Mouse (Mus musculus): ENCODE data around the gene Rpl19. TPM values are rescaled to one million over a fixed set of nuclear protein-coding genes. Genes with fewer than 3 reads are reported as not detected.

The Rpl19 gene
- polyA plus RNA-seq, 1 experiment from 2014 or later, result 1,161 TPM

DNA sequence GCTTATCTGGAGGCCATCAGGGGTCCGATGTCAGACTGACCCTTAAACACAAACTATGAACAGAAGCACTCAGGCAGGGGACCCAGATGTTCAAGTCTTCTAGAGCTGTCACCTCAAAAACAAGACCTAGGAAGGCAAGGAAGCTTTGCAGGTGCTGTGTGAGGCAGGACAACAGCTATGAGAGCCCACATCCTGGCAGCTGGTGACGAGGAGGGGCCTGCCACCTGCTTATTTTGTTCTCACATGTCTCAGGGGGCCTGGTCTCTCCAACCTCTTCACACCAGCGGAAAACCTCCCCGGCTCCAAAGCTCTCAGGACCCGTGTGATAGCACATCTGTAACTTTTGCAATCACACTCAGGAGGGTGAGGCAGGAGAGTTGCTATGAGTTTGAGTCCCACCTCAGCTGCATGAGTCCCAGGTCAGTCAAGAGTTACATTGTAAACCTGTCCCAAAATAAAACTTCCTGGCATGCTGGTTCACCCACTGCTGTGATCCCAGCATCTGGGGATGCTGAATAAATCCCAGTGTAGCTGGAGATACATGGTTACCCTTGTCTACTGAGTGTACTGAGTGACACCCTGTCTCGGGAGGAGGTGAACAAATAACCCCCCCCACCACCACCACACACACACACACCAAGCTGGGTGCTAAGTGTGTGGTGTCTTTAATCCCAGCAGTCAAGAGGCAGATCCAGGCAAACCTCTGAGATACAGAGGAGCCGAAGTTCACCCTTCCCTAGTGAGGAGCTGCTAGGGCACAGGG lies 26.0 kb upstream of the Rpl19 start:
- Histone ChIP-seq H3K9ac (no peak overlapping the region), H3K4me1 (peaks cover 33% of the 10 kb centered on the region), H3K36me3 (peaks cover 25% of the 10 kb centered on the region), H3K27ac (no peak overlapping the region), H3K4me2 (no peak overlapping the region), H3K9me3 (no peaks in the 10 kb centered on the region), H3K27me3 (peaks cover 14% of the 10 kb centered on the region), H3K4me3 (no peak overlapping the region)
- WGBS, result 48% methylated on average over 7 of the region's 7 CpGs
- no peak for ATAC-seq (ENCODE audit: insufficient number of reproducible peaks, insufficient read depth, low FRiP score, low TSS enrichment, low read depth)

GRCm38 (mm10) chr11:98001351-98001824 lies 25.1 kb upstream of the Rpl19 start:
- H3K4me1 ChIP-seq, result peaks cover 33% of the 10 kb centered on the region
- H3K4me2 ChIP-seq, result no peak overlapping the region
- no peak overlapping the region for H3K27ac ChIP-seq
- no peaks in the 10 kb centered on the region for H3K9me3 ChIP-seq
- H3K27me3 ChIP-seq, result peaks cover 14% of the 10 kb centered on the region
- H3K4me3 ChIP-seq, result no peak overlapping the region
- WGBS, result 38% methylated on average over 11 of the region's 11 CpGs
- no peak for ATAC-seq (ENCODE audit: insufficient number of reproducible peaks, insufficient read depth, low FRiP score, low TSS enrichment, low read depth)
- peaks cover 33% of the 10 kb centered on the region for H3K36me3 ChIP-seq
- 0 out of 2 replicates have a peak overlapping the region, but pooled peaks have one; percentile 28 for H3K9ac ChIP-seq

- H3K4me3 ChIP-seq, result no peak overlapping the region
- WGBS, result 58% methylated on average over 6 of the region's 6 CpGs
- H3K4me1 ChIP-seq, result peaks cover 33% of the 10 kb centered on the region
- H3K9me3 ChIP-seq, result no peaks in the 10 kb centered on the region
- 0 out of 2 replicates have a peak overlapping the region, but pooled peaks have one; percentile 21 for H3K9ac ChIP-seq
- no peak overlapping the region for H3K4me2 ChIP-seq
- no peak overlapping the region for H3K27ac ChIP-seq
- H3K27me3 ChIP-seq, result peaks cover 14% of the 10 kb centered on the region
- ATAC-seq (ENCODE audit: insufficient number of reproducible peaks, insufficient read depth, low FRiP score, low TSS enrichment, low read depth), result no peak
- H3K36me3 ChIP-seq, result peaks cover 39% of the 10 kb centered on the region
These were observed 24.5 kb upstream of the Rpl19 start for GRCm38 (mm10) chr11:98001986-98002385.

DNA sequence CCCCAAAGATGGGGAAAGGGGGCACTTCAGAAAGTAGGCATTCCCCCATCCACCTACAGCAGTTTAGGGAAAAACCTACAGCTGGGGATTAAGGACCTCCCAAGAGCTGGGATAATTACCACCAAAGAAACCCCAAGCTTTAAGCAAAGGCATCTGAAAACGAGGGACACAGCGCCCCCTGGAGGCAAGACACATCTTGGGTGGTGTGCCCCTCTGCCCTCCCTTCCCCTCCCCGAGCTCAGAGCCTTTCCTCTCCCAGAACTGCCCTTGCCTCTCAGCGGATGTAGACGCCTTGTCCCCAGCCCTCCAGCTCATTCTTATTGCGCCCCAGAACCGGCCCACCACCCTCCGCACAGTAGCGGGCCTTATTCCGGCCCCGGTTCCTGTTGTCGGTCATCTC lies 23.9 kb upstream of the Rpl19 start:
- no peaks in the 10 kb centered on the region for H3K9me3 ChIP-seq
- peaks cover 14% of the 10 kb centered on the region for H3K27me3 ChIP-seq
- H3K4me2 ChIP-seq, result peak overlapping the region; percentile 14; the same call in 1 of the 2 replicates
- no peak overlapping the region for H3K4me3 ChIP-seq
- H3K27ac ChIP-seq, result no peak overlapping the region
- H3K4me1 ChIP-seq, result peaks cover 33% of the 10 kb centered on the region
- WGBS, result 14% methylated on average over 12 of the region's 12 CpGs
- H3K9ac ChIP-seq, result peak overlapping the region; percentile 51; the same call in 1 of the 2 replicates
- H3K36me3 ChIP-seq, result peaks cover 45% of the 10 kb centered on the region
- no peak for ATAC-seq (ENCODE audit: insufficient number of reproducible peaks, insufficient read depth, low FRiP score, low TSS enrichment, low read depth)

DNA sequence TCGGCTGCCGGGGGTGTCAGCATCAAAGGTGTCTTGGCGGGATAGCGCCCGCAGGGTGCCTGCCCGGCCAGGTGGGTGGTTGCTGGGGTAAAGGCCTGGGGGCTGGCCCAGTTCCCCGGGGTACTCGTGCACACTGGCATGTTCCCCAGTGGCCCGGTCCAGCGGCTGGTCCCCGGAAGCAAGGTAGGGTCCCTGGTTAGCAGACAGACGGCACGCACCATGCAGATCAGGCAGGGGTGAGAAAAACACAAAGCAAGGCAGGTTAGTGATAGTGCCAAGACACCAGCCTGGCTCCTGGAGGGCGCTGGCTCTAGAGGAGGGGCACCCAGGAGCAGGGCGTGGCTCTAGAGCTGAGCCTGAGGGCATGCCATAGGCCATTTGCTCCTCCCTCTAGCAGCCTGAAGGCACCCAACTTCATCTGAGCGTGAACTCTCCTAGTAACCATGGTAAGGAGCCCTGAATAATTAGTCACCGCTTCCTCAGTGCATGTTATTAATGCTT lies 23.3 kb upstream of the Rpl19 start:
- no peak for ATAC-seq (ENCODE audit: insufficient number of reproducible peaks, insufficient read depth, low FRiP score, low TSS enrichment, low read depth)
- Histone ChIP-seq H3K4me3 (no peak overlapping the region), H3K27me3 (peaks cover 14% of the 10 kb centered on the region)

DNA sequence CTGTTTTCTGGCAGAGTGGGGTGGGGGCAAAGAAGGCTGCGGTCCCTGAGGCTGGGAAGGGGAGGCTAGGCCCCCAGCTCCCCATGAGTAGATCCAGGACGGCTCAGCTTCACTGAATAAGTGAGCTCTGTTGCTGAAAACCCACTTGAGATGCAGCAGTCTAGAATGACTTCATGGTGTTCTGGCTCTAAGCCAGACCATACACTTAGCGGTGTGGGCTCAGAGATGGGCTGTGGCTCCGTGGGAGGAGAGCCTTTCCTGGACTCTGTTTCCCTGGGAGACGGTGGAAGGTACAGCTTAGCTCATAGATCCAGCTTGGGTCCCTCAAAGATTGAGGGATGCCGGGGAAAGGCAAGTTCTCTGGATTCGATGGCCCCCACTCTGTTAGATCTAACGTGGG lies 22.3 kb upstream of the Rpl19 start:
- H3K4me2 ChIP-seq, result no peak overlapping the region
- H3K4me3 ChIP-seq, result no peak overlapping the region
- no peaks in the 10 kb centered on the region for H3K9me3 ChIP-seq
- no peak overlapping the region for H3K9ac ChIP-seq
- ATAC-seq (ENCODE audit: insufficient number of reproducible peaks, insufficient read depth, low FRiP score, low TSS enrichment, low read depth), result no peak
- peaks cover 33% of the 10 kb centered on the region for H3K4me1 ChIP-seq
- 72% methylated on average over 8 of the region's 8 CpGs for WGBS
- peaks cover 14% of the 10 kb centered on the region for H3K27me3 ChIP-seq
- peak overlapping the region; percentile 53; the same call in 1 of the 2 replicates for H3K27ac ChIP-seq
- peaks cover 60% of the 10 kb centered on the region for H3K36me3 ChIP-seq

More for the DNA sequence above, 23.3 kb upstream of the Rpl19 start:
- no peaks in the 10 kb centered on the region for H3K9me3 ChIP-seq
- 0 out of 2 replicates have a peak overlapping the region, but pooled peaks have one; percentile 14 for H3K4me2 ChIP-seq
- H3K9ac ChIP-seq, result peak overlapping the region; percentile 51; the same call in 1 of the 2 replicates
- peaks cover 51% of the 10 kb centered on the region for H3K36me3 ChIP-seq
- peaks cover 33% of the 10 kb centered on the region for H3K4me1 ChIP-seq
- WGBS, result 44% methylated on average over 17 of the region's 17 CpGs
- H3K27ac ChIP-seq, result no peak overlapping the region

DNA sequence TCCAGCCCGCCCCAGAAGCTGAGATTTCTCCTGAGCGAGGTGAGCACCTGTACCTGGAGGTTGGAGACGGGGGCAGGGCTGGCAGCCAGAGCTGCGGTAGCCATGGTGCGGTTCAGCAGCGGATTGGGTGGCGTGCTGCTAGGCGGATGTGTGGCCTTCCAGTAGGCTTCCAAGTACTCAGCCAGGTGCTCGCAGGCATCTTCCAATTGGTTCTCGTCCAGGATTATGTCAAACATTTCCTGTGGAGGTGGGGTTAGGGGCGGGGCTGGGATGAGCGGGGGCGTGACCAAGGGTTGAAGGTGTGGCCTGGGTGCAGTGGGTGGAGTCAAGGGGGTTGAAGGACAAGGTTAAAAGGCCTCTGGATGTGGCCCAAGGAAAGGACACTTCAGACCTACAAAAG lies 21.4 kb upstream of the Rpl19 start:
- Histone ChIP-seq H3K9me3 (no peaks in the 10 kb centered on the region), H3K27me3 (peaks cover 14% of the 10 kb centered on the region), H3K36me3 (peaks cover 70% of the 10 kb centered on the region), H3K9ac (0 out of 2 replicates have a peak overlapping the region, but pooled peaks have one; percentile 4), H3K4me1 (peaks cover 30% of the 10 kb centered on the region), H3K4me2 (no peak overlapping the region), H3K27ac (no peak overlapping the region), H3K4me3 (no peak overlapping the region)
- WGBS, result 47% methylated on average over 13 of the region's 13 CpGs
- no peak for ATAC-seq (ENCODE audit: insufficient number of reproducible peaks, insufficient read depth, low FRiP score, low TSS enrichment, low read depth)

DNA sequence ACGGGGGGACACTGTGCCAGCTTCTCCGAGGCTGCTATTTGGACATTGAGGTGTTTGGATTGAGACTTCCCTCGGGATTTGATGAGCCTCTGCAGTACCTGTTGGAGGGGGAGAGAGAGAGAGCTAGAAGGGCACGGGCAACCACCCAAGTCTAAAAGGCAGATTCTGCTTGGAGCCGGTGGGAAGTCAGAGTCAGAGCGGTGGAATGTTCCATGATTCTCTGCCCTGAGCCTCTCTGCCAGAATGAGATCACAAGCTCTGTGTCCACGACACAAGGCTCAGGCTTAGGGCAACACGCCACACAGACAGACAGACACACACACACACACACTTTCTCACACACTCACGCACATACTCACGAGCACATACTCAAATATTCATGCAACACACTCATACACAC lies 20.8 kb upstream of the Rpl19 start:
- Histone ChIP-seq H3K4me3 (no peak overlapping the region), H3K27me3 (peaks cover 11% of the 10 kb centered on the region), H3K4me2 (no peak overlapping the region), H3K9ac (no peak overlapping the region), H3K27ac (no peak overlapping the region), H3K9me3 (no peaks in the 10 kb centered on the region), H3K36me3 (peaks cover 76% of the 10 kb centered on the region), H3K4me1 (peaks cover 30% of the 10 kb centered on the region)
- WGBS, result 84% methylated on average over 10 of the region's 10 CpGs
- ATAC-seq (ENCODE audit: insufficient number of reproducible peaks, insufficient read depth, low FRiP score, low TSS enrichment, low read depth), result no peak

GRCm38 (mm10) chr11:98008087-98008486 lies 18.4 kb upstream of the Rpl19 start:
- peaks cover 92% of the 10 kb centered on the region for H3K36me3 ChIP-seq
- H3K4me2 ChIP-seq, result no peak overlapping the region
- H3K9ac ChIP-seq, result peak overlapping the region; percentile 0; the same call in 1 of the 2 replicates
- H3K27ac ChIP-seq, result no peak overlapping the region
- WGBS, result 74% methylated on average over 11 of the region's 11 CpGs
- peaks cover 11% of the 10 kb centered on the region for H3K4me1 ChIP-seq
- H3K4me3 ChIP-seq, result no peak overlapping the region
- H3K27me3 ChIP-seq, result no peaks in the 10 kb centered on the region
- no peak for ATAC-seq (ENCODE audit: insufficient number of reproducible peaks, insufficient read depth, low FRiP score, low TSS enrichment, low read depth)
- no peaks in the 10 kb centered on the region for H3K9me3 ChIP-seq

DNA sequence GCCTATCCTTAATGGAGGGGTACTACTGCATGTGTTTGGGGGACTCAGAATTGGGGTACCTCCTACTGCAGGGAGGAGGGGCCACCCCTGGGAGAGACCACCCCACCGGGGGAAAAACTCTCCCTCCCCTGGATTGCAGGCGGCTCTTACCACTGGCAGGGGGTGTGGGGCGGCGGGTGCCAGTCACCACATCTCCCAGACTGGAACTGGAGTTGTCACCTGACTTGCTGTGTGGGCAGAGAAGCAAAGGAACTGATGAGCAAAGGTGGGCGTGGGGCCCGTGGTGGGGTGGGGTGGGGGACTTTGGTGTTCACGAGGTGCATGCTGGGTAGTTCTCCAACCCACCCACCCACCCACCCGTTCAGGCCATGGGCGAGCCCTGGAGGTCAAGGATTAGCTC lies 14.8 kb upstream of the Rpl19 start:
- 70% methylated on average over 9 of the region's 9 CpGs for WGBS
- H3K9ac ChIP-seq, result no peak overlapping the region
- no peaks in the 10 kb centered on the region for H3K9me3 ChIP-seq
- H3K27me3 ChIP-seq, result no peaks in the 10 kb centered on the region
- no peaks in the 10 kb centered on the region; the same call in 1 of the 2 replicates for H3K4me1 ChIP-seq
- no peak overlapping the region for H3K4me3 ChIP-seq
- no peak for ATAC-seq (ENCODE audit: insufficient number of reproducible peaks, insufficient read depth, low FRiP score, low TSS enrichment, low read depth)
- H3K4me2 ChIP-seq, result no peak overlapping the region
- H3K36me3 ChIP-seq, result peaks cover 90% of the 10 kb centered on the region
- no peak overlapping the region for H3K27ac ChIP-seq

- no peak for ATAC-seq (ENCODE audit: insufficient number of reproducible peaks, insufficient read depth, low FRiP score, low TSS enrichment, low read depth)
- Histone ChIP-seq H3K4me1 (no peaks in the 10 kb centered on the region; the same call in 1 of the 2 replicates), H3K9ac (no peak overlapping the region), H3K27me3 (no peaks in the 10 kb centered on the region), H3K9me3 (no peaks in the 10 kb centered on the region), H3K4me2 (no peak overlapping the region), H3K4me3 (no peak overlapping the region), H3K36me3 (peaks cover 90% of the 10 kb centered on the region), H3K27ac (no peak overlapping the region)
- WGBS, result 82% methylated on average over 10 of the region's 10 CpGs
These were observed 13.7 kb upstream of the Rpl19 start for GRCm38 (mm10) chr11:98012831-98013230.

DNA sequence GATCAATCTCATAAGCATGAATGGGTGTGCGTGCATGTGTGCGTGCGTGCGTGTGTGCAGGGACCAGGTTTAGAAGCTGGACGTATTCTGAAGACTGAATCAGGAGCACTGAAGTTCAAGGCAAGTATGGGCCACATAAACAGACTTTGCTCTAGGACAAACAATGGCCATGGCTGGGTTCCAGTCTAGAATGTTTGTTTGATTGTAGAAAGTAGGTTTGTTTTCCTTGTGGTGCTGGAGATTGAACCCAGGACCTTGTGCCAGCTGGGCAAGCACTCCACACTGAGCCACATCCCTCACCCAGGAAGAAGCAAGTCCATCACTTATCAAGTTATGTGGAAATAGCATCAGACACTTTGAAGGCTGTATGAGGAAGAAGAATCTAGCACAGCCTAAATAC lies 10.3 kb upstream of the Rpl19 start:
- ATAC-seq (ENCODE audit: insufficient number of reproducible peaks, insufficient read depth, low FRiP score, low TSS enrichment, low read depth), result no peak
- no peak overlapping the region for H3K4me3 ChIP-seq
- no peak overlapping the region for H3K4me2 ChIP-seq
- no peak overlapping the region for H3K9ac ChIP-seq
- no peaks in the 10 kb centered on the region for H3K9me3 ChIP-seq
- H3K27me3 ChIP-seq, result no peaks in the 10 kb centered on the region
- no peak overlapping the region for H3K27ac ChIP-seq
- H3K4me1 ChIP-seq, result peaks cover 27% of the 10 kb centered on the region
- WGBS, result 96% methylated on average over 5 of the region's 5 CpGs
- peaks cover 67% of the 10 kb centered on the region for H3K36me3 ChIP-seq
